Mouse (Mus musculus): ENCODE results near the gene Trmt112.
A peak's percentile ranks its signal among the peaks of the same experiment; 100 is the strongest.
"Not testable (repeated sequence)": the region's sequence is repeated elsewhere in the genome, so short reads cannot be mapped to it uniquely, and the experiment has no call there.

The Trmt112 gene

DNA sequence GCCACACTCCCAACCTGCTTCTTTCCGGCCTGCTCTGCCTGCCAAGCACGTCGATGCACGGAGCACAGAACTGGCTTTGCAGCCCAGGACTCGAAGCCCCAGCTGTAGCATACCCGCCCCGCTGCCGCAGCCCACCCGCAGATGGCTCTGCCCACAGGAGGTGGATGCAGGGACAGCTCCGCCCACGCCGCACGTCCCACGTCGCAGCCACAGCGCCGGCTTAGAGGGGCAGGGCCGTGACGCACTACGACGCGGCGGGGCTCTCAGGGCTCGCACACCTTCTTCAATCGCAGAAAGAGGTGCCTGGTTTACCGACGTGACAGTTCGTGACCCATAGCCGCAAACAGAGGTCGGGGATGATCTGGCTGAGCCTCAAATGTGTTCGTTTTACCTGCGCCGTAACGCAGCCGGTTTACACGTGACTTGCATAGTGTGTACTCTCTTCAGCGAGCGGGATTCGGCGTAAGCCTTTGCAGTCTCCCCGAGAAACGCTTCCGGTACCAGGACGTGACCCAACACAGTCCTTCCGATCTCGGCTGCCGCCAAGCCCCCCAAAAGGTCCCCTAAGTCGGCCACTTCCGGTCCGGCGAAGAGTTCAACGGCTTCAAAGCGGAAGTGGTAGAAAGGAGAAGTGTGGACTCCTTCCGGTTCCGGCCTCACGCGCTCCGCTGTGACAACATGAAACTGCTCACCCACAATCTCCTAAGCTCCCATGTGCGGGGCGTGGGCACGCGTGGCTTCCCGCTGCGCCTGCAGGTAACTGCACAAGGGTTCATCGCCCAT, at the start of gene Trmt112, which contains the start of gene Prdx5:
Gene Trmt112, plus strand, starts transcription at position 192 of the 783 bp plus-strand sequence.
Gene Prdx5, minus strand, starts transcription at position 600 of the 783 bp plus-strand sequence.
- DNase-seq = peak; percentile 90

DNA sequence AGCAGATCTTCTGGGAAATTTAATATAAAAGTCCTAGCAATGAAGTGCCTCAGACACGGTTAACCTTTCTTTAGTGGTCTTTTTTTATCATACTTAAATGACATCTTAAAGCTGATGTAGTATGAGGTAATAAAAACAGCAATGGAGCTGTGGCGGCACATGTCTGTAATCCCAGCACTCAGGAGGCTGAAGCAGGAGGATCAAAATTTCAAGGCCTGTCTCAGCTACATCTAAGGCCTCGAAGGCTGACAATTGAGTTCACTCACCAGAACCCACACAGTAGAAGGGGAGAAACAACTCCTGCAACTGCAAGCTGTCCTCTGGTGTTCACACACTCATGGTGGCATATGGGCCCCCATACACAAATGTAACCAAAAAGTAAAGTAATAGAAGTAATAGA, 49.5 kb upstream of the Trmt112 start:
- DNase-seq = no peak

DNA sequence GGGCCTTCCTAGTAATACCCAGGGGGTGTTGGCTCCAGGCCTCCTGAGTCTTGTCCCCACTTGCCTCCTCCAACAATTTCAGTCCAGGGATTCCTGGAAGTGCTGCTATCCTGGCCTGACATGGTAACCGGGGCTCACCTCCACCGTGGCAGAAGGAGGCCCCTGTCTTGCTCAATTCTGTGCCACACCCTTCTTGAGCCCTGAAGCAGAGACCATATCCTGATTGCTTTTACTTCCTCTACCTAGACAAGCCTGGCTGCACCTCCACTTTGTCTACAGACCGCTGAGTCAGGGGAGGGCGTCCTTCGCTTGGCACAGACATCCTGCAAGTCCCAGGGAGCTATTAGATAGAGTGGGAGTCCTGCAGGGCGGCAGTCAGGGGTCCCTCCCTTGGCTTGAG, 48.8 kb upstream of the Trmt112 start:
- no peak for DNase-seq

DNA sequence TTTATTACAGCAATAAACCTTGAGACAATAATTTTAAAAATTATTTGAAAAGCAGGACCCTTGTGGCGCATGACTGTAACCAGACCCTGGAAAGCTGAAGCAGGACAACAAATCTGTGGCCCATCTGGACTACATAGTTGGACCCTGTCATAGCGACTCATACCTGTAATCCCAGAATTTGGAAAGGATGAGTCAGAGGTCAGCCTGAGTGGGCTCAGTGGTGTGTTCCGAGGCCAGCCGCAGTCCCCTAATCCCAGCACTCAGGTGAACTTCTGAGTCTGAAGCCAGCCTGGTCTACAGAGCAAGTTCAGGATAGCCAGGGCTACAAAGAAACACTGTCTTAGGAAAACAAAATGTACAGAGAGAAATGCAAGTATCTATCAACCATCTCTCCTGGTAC, 48.0 kb upstream of the Trmt112 start:
- no peak for DNase-seq

DNA sequence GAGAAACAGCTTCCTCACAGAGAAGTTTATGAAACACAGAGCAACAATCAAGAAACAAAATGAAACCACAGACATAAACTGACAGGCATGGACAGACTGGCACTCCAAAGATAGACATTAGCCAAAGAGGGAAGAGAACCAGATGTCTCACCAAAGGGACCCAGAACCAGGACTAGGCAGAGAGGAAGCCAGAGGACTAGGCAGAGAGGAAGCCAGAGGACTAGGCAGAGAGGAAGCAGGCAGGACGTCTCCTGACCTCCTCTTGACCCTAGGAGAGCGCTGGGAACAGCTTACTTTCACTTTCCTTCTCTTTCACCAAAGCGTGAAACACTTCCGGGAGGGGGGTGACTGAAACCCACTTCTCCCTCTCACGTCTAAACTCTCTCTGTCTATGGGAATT, 40.1 kb upstream of the Trmt112 start:
- DNase-seq = no peak

DNA sequence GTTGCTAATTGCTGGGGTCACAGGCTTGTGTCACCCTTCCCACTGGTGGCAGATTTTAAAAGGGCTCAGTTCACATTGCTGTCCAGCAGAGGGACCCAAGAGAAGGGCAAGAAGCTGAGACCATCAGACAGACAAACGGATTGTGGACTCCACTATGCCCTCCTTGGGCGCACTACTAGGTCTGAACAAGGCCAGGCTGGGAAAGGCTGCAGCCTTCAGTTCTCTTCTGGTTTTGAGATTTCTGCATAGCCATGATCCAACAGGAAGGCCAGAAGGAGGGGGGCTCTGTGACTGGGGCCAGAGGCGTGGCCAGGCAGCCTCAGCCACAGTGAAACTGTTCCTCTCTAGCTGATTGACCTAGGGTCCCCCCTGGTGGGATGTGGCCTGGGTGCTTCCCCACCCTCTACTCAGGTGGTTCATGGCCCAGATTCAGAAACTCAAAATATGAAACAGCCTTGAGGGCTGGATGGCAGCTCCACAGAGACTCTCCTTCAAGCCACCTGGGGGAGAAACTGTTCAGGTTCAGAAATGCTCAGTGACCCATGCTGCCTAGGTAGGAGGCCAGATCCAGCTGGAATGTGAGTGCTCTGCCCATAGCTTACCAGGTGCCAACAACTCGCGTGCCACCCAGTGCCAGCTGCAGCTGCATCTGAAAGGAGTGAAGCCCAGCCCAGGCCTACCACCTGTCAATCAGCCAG, 37.8 kb upstream of the Trmt112 start:
- DNase-seq = no peak

DNA sequence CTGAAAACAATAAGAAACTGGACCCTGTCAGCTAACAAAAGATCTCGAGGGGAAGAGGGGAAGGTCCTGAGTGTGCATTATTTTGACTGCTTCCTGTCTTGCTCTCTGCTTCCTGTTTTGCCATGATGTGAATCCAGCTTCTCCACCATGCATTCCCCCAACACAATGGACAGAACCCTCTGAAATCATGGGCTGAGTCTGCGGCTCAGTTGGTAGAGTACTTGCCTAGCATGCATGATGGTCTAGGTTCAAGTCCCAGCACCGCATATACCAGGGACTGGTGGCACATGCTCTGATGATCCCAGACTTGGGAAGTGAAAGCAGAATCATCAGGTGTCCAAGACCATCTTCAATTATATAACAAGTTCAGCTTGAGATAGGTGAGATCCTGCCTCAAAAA, 36.8 kb upstream of the Trmt112 start:
- no peak for DNase-seq

DNA sequence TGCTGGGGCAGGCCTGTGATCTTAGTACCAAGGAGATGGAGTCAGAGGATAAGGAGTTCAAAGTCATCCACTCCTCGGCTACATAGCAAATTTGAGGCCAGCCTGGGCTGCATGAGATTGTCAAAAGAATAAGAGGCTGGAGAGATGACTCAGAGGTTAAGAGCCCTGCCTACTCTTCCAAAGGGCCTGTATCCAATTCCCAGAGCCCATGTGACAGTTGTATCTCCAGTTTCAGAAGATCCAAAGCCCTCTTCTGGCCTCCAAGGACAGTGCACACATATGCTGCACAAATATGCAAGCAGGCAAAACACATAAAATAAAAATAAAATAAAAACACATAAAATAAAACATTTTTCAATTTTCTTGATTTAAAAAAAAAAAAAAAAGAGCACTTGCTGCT, 35.2 kb upstream of the Trmt112 start:
- no peak for DNase-seq

DNA sequence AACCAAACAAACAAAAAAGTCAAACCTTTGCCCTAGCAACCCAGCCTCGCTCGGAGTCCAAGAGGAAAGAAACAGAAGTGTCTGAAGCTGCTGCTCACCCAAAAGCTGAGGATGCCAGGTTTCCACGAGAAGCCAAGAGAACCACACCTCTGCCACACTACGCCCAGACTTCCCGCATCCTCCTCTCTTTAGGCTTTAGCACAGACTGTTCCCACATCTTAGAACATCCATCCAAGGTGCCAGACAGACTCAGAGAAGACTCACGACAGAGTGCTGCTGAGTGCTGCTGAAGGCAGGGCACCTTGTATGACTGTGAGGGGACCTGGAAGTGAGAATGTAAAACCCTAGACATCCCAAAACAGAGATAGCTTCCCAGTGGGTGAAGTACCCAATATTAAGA, 33.7 kb upstream of the Trmt112 start:
- DNase-seq = no peak

DNA sequence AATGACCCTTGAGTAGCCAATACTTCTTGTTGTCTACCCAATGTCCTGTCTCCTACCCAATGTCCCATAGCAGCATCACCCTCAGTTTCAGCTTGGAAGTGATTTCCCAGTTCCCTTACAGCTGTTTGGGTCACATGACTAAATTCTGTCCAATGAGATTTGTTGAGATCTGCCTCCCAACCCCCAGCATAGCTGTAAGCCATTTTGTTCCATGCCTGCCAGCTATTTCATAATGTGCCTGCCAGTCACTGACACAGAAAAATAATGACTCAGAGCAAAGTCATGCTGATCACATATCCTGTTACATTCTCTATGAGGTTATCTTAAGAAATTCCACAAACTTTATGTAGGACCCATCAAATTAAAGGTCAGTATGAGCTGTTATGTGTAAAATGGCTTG, 32.7 kb upstream of the Trmt112 start:
- no peak for DNase-seq

DNA sequence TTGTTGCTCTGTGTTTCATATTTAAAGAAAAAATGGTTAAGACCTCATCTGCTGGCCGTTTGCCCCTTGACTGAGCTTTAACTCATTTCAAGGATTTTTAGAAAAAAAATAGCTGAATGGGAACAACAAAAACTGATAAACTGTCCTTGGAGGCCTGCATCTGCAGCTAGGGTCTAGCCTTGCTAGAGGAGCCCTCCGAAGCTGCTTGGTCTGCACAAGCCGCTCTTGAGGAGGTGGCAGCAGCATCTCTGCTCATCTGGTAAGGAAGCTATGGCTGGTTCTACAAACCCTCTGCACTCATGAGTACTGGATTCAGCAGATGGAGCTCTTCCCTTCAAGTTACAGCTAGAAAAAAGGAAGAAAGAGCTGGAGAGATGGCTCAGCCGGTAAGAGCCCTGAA, 31.5 kb upstream of the Trmt112 start:
- no peak for DNase-seq

DNA sequence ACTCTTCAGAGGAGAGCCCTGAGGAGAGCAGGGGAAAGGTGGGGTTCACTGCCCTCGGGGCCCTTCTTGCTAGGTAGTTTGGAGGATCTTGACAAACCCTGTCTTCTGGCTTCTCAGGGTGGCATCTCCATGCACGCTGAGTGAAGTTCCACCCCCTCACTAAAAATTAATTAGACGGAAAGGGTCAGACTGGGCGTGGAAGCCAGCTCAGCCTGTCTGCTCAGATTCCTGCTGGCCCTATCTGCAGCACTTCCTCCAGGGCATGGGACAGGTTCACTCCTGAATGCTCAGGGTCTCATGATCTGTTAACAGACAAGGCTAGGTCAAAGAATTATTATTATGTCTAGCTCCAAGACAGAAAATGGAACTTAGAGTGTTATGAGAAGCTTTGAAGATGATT, 17.0 kb upstream of the Trmt112 start:
- DNase-seq = no peak

DNA sequence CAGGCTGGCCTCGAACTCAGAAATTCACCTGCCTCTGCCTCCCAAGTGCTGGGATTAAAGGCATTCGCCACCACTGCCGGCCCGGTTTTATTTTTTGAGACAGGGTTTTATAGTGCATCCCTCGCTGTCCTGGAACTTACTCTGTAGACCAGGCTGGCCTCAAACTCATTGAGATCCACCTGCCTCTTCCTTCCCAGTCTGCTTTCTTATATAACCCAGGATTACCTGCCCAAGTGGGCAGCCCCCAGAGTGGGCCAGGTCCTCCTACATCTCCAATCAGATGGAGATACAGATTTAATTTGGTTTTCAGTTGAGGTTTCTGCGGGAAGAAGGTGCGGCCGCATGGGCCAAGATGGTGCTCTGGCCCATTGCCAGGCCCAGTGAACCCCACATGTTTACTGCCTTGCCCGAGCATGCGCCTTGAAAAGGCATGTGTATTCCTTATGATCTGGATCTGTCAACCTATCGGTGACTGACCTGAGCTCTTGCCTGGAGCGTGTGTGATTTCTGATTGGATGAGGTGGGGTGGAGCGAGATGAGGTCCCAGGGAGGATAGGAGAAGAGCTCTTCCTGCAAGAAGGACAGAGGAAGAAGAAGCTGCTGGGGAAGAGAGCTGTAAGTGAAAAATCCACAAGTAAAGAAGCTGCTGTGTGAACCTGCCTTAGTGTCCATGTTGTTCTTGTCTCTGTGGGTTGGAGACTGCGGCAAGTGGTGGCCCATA, 15.6 kb upstream of the Trmt112 start:
- no peak for DNase-seq

DNA sequence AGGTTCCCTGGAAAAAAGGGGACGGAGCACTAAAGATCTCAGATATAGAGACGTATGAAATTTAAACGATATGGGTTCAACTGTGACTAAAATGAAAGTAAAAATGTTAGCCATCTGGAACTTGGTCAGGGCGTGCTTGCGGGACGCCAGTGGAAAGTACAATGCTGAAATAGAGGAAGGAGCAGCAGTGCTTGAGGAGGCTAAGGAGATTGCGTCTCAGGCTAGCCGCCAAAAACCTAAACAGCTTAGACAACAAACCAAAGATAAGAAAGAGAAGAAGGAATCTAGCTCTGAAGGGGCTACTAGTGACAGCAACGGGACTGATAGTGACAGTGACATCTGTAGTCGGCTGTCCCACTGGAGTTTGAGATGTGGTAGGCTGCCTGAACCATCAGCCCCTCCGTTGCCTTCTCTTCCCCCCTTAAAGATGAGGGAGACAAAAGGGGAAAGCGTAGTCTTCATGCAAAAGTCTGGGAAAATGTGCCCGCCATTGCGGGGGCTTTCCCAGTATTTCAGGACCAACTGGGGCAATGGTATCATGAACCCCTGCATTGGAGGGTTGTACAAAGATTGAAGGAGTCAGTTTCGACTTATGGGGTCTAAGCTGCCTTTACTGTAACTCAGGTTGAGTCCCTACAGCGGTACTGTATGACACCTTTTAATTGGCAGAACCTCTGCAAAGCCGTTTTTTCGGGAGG, 13.7 kb upstream of the Trmt112 start:
- not testable (repeated sequence) for DNase-seq

DNA sequence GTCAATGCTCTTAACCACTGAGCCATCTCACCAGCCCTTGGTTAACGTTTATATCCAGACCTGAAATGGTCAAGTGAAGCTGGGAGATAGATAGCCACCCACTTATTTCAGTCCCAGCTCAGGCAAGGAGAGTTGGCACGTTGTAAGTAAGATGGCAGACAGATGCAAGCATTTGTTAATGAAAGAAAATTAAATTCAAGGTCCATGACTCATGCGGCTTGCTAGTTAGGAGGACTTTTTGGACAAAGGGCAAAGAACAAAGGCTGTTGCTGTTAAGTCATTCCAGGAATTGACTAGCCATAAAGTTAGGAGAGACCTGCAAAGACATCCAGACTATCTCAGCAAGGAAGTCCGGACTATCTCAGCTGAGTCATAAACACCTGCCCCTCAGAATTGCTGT, 9.9 kb upstream of the Trmt112 start:
- no peak for DNase-seq

DNA sequence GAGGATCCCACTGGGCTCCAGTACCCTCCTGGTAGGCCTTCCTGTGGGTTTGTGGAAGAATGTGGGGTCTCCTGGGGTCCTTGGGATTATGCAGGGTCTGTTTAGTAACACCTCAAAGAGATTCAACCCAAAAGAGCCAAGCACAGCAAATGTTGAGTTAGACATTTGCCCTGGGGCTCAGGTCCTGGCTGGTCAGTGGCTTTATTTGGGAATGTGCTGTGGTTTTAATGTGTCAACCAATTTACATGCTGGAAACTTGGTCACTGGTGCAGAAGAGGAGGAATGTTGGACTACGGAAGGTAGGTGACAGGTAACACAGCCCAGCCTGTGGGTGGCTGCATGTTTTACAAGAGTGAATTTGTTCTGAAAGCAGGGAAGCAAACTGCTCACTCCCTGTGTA, 6.5 kb upstream of the Trmt112 start:
- DNase-seq = no peak

DNA sequence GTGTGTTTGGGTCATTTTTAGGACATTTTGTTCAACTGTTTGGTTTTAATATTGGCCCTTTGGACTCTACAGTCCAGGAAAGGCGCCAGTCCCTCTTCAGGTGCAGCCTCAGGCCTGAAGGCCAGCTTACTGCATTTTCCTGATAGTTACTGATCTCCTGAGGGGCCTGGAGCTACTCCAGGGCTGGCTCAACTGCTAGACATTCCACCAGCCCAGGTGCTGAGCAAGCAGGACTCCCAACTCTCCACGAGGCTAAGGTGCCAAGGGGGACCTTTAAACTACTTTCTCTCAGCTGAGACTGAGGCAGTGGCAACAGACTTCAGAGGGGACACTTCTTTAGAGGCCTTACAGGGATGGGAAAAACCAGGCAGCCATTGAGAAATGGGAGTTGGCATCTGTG, 4.7 kb upstream of the Trmt112 start:
- DNase-seq = no peak

DNA sequence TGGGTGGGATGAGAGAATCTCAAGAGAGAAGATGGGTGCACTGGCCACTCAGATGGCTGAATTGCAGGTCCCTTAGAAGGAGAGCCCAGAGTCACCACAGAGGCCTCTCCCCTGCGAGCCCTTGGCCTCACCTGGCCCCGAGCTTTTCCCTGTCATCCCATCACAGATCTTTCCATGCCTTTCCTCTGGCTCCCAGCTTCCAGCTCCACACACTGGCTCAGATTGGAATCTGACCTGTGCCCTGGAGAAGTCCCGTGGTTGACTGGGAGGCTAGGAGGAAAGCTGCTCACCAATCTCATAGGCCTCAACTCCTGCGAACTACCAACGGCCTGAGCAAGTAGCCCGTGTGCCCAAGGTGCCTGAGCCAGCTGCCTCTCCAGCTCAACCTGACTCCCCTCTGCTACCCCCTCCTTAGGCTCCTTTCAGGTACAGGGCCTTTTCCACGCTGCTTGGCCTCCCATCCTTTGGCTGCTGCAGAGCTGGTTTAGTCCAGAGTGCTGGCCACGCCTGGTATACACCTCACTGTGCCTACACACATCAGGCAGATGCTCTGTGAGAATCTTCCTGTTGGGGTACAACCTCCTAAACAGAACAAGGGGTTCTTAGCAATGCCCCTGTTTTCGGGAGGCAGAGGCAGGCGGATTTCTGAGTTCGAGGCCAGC, 3.9 kb upstream of the Trmt112 start:
- no peak for DNase-seq

DNA sequence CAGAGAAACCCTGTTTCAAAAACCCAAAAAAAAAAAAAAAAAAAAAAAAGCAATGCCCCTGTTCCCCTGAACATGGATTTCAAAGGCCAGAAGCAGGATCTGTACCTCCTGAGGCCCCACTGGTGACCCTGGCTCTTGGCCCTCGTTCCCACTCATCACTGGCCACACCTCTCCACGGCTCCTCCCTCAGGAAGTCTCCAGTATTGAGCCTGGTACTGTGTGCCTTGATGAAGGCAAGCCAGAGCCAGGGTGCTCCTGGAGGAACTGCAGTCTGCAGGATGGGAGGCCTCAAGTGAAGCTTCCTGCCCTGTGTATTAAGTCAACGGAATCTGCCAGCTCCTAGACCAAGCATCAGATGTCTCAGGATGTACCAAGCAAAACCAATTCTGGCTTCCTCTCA, 3.3 kb upstream of the Trmt112 start:
- peak; percentile 33 for DNase-seq

DNA sequence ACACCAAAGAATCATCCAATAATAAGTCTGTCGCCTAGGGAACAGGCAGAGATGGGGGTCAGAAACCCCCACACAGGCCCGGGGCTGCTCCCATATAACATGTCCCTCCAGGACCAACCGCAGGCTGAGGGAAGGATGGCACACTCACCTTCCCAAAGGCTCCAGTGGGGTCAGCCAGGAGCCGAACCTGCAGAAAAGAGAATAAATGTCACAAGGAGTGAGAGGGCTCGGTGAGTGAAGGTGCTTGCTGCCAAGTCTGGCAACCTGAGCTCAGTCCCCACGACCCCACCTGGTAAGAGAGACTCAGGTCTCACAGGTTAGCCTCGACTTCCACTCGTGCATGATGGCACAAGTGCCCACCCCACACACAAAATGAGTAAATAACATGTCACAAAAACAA, 2.4 kb upstream of the Trmt112 start:
- peak; percentile 40 for DNase-seq

DNA sequence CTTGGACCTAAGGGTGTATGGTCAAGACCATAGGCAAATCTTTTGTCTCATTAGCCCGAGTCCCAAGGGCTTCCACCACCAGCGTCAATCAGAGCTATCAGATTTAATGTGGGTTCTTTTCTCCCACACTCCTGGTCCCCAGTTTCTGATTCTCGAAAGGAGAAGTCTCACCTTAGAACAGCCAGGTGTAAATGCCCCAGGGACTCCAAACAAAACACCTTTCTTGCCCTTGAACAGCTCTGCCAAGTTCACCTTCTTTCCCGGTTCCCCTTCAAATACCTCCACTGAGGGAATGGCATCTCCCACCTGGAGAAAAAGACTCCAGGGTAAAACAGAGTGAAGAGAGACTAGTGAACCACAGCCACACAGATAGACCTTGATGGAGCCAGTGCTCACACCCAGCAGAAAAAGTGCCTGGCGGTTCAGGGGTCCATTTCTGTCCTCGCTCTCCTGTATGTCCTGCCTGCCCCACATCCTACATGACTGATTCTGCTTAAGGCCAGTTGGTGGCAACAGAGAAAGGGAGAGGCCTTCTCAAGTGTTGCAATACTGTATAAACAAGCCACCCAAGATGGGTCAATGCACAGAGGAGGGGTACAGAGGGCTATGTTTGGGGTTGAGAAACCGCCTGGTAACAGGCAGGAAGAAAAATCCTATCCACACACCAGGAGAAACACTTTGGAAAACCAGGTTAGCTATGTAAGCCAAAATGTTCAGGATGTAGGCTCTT, 1.5 kb upstream of the Trmt112 start:
- DNase-seq = peak; percentile 46

DNA sequence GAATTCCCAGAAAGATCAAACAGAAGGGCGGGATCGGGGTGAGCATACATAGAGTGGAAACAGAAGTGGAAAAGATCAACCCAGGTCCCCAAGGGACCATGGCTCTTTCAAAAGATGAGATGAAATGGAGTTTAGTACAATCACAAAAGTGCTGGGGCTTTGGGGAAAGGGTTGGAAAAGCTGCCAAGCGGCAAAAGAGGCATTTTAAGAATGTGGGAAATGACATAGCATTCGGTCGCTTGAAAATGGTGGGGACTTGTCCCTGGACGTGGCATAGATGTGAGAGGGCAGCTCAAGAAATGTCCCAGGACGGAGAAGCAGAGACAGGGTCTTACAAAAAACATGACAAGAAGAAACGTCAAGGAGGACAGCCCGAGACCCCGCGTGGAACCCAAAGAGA, 477 bp upstream of the Trmt112 start:
- no peak for DNase-seq

Measured in cerebellum, adult 9-10 months (tissue).